ENCODE assay signal across 7 mouse cellular contexts in genomic region chr6:17065791-17066169, GRCm38 (mm10). TPM values are rescaled to one million over a fixed set of nuclear protein-coding genes. Genes with fewer than 3 reads are reported as not detected.
DNase-seq lines count a peak whose midpoint lies in the region; ATAC-seq and TF ChIP-seq lines count a peak whose summit lies in the region.

No protein-coding gene starts in this region.

- H3K4me3 ChIP-seq in spleen, adult 2 months (ENCODE audit: extremely low read depth, insufficient read depth, insufficient read length): peak overlapping the region; percentile 73
- H3K4me3 ChIP-seq in forebrain, embryonic 12.5 days (replicated peaks): peak overlapping the region; percentile 59
- peak overlapping the region; percentile 72 for H3K4me3 ChIP-seq in liver, embryonic 11.5 days (ENCODE audit: low read depth, low read length)
- H3K4me3 ChIP-seq in neural tube, embryonic 15.5 days (replicated peaks): peak overlapping the region; percentile 86

- no peak; the same call in 1 of the 2 replicates for TF ChIP-seq POLR2A in spleen, adult 2 months (IDR thresholded peaks at IDR 0.05; ENCODE audit: low read depth, low read length)

- H3K27ac ChIP-seq in spleen, adult 2 months (ENCODE audit: insufficient read depth, low read length): peak overlapping the region; percentile 81
- H3K27ac ChIP-seq in forebrain, embryonic 12.5 days: no peak overlapping the region
- no peak overlapping the region for H3K27ac ChIP-seq in liver, embryonic 11.5 days (ENCODE audit: low read depth, low read length)
- peak overlapping the region; percentile 54; the same call in 1 of the 2 replicates for H3K27ac ChIP-seq in neural tube, embryonic 15.5 days (replicated peaks)

- H3K4me1 ChIP-seq in spleen, adult 2 months (ENCODE audit: control insufficient read depth, insufficient read depth, insufficient read length): no peaks in the 10 kb centered on the region; the same call in none of the 2 replicates
- H3K4me1 ChIP-seq in forebrain, embryonic 12.5 days: peaks cover 7% of the 10 kb centered on the region
- 0 out of 2 replicates have a peak, but pooled peaks cover 3% of the 10 kb centered on the region for H3K4me1 ChIP-seq in liver, embryonic 11.5 days (replicated peaks; ENCODE audit: control insufficient read depth, insufficient read depth, low read length)
- H3K4me1 ChIP-seq in neural tube, embryonic 15.5 days: peaks cover 14% of the 10 kb centered on the region

- no peak for TF ChIP-seq CTCF in spleen, adult 2 months (IDR thresholded peaks at IDR 0.05; ENCODE audit: extremely low read depth, insufficient read depth, insufficient read length, insufficient replicate concordance)

- peak overlapping the region; percentile 93 for H3K4me2 ChIP-seq in forebrain, embryonic 12.5 days
- peak overlapping the region; percentile 94 for H3K4me2 ChIP-seq in liver, embryonic 11.5 days
- H3K4me2 ChIP-seq in neural tube, embryonic 15.5 days: peak overlapping the region; percentile 90

- WGBS in spleen, adult 2 months: under 1% methylated on average over 12 of the region's 12 CpGs
- 5% methylated on average over 12 of the region's 12 CpGs for WGBS in forebrain, embryonic 12.5 days
- 2% methylated on average over 12 of the region's 12 CpGs for WGBS in liver, embryonic 11.5 days
- 6% methylated on average over 12 of the region's 12 CpGs for WGBS in neural tube, embryonic 15.5 days

- no peaks in the 10 kb centered on the region for H3K9me3 ChIP-seq in forebrain, embryonic 12.5 days
- H3K9me3 ChIP-seq in liver, embryonic 11.5 days (ENCODE audit: control insufficient read depth, low read length): no peaks in the 10 kb centered on the region
- no peaks in the 10 kb centered on the region for H3K9me3 ChIP-seq in neural tube, embryonic 15.5 days (replicated peaks)

- H3K9ac ChIP-seq in forebrain, embryonic 12.5 days: peak overlapping the region; percentile 55
- peak overlapping the region; percentile 59 for H3K9ac ChIP-seq in liver, embryonic 11.5 days (ENCODE audit: low read depth, low read length)
- H3K9ac ChIP-seq in neural tube, embryonic 15.5 days (replicated peaks): peak overlapping the region; percentile 83

- no peaks in the 10 kb centered on the region for H3K27me3 ChIP-seq in spleen, adult 2 months (ENCODE audit: control insufficient read depth, insufficient read depth, low read length)
- peaks cover 29% of the 10 kb centered on the region for H3K27me3 ChIP-seq in forebrain, embryonic 12.5 days
- no peaks in the 10 kb centered on the region; the same call in 1 of the 2 replicates for H3K27me3 ChIP-seq in liver, embryonic 11.5 days (replicated peaks; ENCODE audit: control insufficient read depth, insufficient read depth, low read length)
- no peaks in the 10 kb centered on the region for H3K27me3 ChIP-seq in neural tube, embryonic 15.5 days (replicated peaks)

- no peaks in the 10 kb centered on the region for H3K36me3 ChIP-seq in spleen, adult 2 months (ENCODE audit: control insufficient read depth, insufficient read depth, low read length)
- no peaks in the 10 kb centered on the region for H3K36me3 ChIP-seq in forebrain, embryonic 12.5 days (replicated peaks)
- H3K36me3 ChIP-seq in liver, embryonic 11.5 days (ENCODE audit: control insufficient read depth, insufficient read depth, low read length): no peaks in the 10 kb centered on the region
- H3K36me3 ChIP-seq in neural tube, embryonic 15.5 days: no peaks in the 10 kb centered on the region

- DNase-seq in spleen, adult 2 months (ENCODE audit: low read depth in 1 of 2, low spot score in 2 of 2): no peak
- DNase-seq in spleen, adult 12 weeks (ENCODE audit: low spot score): no peak
- no peak for DNase-seq in liver, embryonic 11.5 days (ENCODE audit: low spot score)
- no peak for DNase-seq in layer of hippocampus, adult 9-11 months
- DNase-seq in layer of hippocampus, adult 9-10 months (ENCODE audit: low spot score): no peak

- peak; percentile 39; the same call in 1 of the 2 replicates for ATAC-seq in forebrain, embryonic 12.5 days (ENCODE audit: low FRiP score)
- ATAC-seq in liver, embryonic 11.5 days (replicated peaks; ENCODE audit: low FRiP score): peak; percentile 29; the same call in 1 of the 2 replicates
- peak; percentile 57 for ATAC-seq in neural tube, embryonic 15.5 days (ENCODE audit: low FRiP score)

RNA-seq across cellular contexts. Expression of gene Tes, which starts 0.8 kb away (rescaled TPM):
- polyA plus RNA-seq in spleen, adult 2 months (2012; rRNA removed): 20.7 and 22.6 TPM in 2 replicates
- 26.5 and 28.8 TPM in 2 replicates for polyA plus RNA-seq in forebrain, embryonic 12.5 days (2016; fragmentation: Nextera tagmentation; extraction: Ambion mirVana)
- polyA plus RNA-seq in liver, embryonic 11.5 days (2014; fragmentation: Nextera tagmentation; extraction: Ambion mirVana): 20.5 and 22.0 TPM in 2 replicates
- polyA plus RNA-seq in neural tube, embryonic 15.5 days (2015; fragmentation: Nextera tagmentation; extraction: Ambion mirVana): 69.5 and 79.0 TPM in 2 replicates

Comparison
In these comparisons a context has a peak if more than half of its experiments do, and no peak if none do; other contexts are left out.
1. H3K27ac ChIP-seq: peak in spleen, adult 2 months (single experiment) and neural tube, embryonic 15.5 days (single experiment); none in forebrain, embryonic 12.5 days (single experiment) and liver, embryonic 11.5 days (single experiment).
2. Peak in every context shown above with its lines, with median percentiles within 50 percentile points of each other: H3K4me3 ChIP-seq, ATAC-seq, H3K4me2 ChIP-seq and H3K9ac ChIP-seq.